Mouse (Mus musculus) E14TG2a.4 (cell line): ENCODE measurements around the gene Mta3.

Source experiments
- CTCF ChIP-seq: conservative IDR thresholded peaks from 2 replicates; pipeline ENCODE4 v1.5.1; 2014; ENCODE audit warnings: low read length
- POU5F1 ChIP-seq: IDR thresholded peaks from 2 replicates; pipeline ENCODE4 v1.6.1; 2014; ENCODE audit warnings: low read length, borderline replicate concordance

- TF ChIP-seq CTCF (no peak), POU5F1 (no peak)
Observed at GRCm38 (mm10) chr17:83795121-83795520, 89.2 kb downstream of the Mta3 start.
